Mouse (Mus musculus): ENCODE data around the gene Antxr1. TPM values are rescaled to one million over a fixed set of nuclear protein-coding genes. Genes with fewer than 3 reads are reported as not detected.

The Antxr1 gene
- polyA plus RNA-seq, 1 experiment: 200 TPM

DNA sequence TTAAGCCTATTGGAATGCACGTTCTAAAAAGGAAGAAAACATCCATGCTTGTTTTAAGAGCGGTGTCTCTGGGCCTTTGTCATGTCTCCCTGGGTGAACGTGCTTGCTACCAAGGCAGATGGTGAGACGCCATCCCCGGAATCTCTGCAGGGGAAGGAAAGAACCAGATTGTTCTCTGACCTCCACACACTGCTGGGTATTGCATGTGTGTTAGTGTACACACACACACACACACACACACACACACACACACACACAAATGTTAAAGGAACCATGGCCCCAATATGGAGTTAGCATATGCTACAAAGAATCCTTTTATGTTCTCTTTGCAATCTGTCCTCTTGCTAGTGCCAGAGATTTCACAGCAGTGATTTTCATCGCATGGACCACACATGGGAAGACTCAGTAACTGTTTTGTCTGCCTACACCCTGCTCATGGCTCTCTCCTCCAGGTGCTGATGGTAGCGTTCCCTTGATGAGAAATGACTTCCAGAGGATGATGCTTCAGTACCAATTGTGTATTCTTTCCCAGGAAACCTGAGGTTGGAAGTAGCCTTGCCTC is 177.5 kb downstream of the Antxr1 start:
- H3K4me1 ChIP-seq (ENCODE audit: control insufficient read depth, insufficient read depth, low read length): peaks cover 6% of the 10 kb centered on the region; the same call in 1 of the 2 replicates
- no peak overlapping the region for H3K27ac ChIP-seq (ENCODE audit: insufficient read depth, low read length)
- TF ChIP-seq POLR2A (IDR thresholded peaks at IDR 0.05; ENCODE audit: low read depth, low read length) (no peak), CTCF (IDR thresholded peaks at IDR 0.05; ENCODE audit: borderline replicate concordance, insufficient read depth, low read length) (no peak)
- H3K4me3 ChIP-seq (ENCODE audit: insufficient read depth, low read length): no peak overlapping the region

DNA sequence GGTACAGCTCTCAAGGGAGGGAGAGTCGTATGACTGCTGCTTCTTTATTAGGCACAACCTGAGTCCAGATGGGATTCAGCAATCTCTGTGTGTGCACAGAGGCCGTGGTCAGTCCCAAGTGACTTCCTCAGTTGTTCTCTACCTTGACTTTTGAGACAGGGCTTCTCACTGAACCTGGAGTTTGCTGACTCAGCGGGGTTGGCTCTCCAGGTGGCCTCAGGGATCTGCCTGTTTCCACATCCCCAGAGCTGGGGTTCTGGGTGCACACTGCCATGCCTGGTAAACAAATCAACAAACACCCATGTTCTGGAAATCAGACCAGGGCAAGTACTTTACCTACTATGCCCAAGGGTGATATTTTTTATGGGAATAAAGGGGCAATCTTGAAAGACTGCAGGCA is 181.8 kb downstream of the Antxr1 start:
- Histone ChIP-seq H3K4me1 (ENCODE audit: control insufficient read depth, insufficient read depth, low read length) (peaks cover 7% of the 10 kb centered on the region; the same call in 1 of the 2 replicates), H3K4me3 (ENCODE audit: insufficient read depth, low read length) (no peak overlapping the region), H3K27ac (ENCODE audit: insufficient read depth, low read length) (no peak overlapping the region)
- TF ChIP-seq CTCF (IDR thresholded peaks at IDR 0.05; ENCODE audit: borderline replicate concordance, insufficient read depth, low read length) (no peak), POLR2A (IDR thresholded peaks at IDR 0.05; ENCODE audit: low read depth, low read length) (no peak)

DNA sequence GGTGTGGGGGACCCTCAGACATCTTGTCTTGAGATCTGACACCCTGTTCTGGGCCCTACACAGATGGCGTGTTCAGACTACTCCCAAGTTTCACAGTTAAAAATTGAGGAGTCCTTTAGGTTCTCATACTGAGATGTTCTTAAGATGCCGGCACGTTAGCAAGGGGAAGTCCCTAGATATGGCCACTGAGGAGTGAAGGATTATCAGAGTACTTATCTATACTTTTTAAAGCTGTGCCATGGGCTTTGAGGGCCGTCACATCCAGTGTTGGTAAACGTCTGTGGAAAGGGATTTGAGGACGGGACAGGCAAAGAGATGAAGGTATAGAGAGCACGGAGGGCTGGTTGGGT is 182.4 kb downstream of the Antxr1 start:
- Histone ChIP-seq H3K4me3 (ENCODE audit: insufficient read depth, low read length) (no peak overlapping the region), H3K4me1 (ENCODE audit: control insufficient read depth, insufficient read depth, low read length) (peaks cover 7% of the 10 kb centered on the region; the same call in 1 of the 2 replicates), H3K27ac (ENCODE audit: insufficient read depth, low read length) (no peak overlapping the region)
- no peak for TF ChIP-seq CTCF (IDR thresholded peaks at IDR 0.05; ENCODE audit: borderline replicate concordance, insufficient read depth, low read length)
- TF ChIP-seq POLR2A (IDR thresholded peaks at IDR 0.05; ENCODE audit: low read depth, low read length): no peak

DNA sequence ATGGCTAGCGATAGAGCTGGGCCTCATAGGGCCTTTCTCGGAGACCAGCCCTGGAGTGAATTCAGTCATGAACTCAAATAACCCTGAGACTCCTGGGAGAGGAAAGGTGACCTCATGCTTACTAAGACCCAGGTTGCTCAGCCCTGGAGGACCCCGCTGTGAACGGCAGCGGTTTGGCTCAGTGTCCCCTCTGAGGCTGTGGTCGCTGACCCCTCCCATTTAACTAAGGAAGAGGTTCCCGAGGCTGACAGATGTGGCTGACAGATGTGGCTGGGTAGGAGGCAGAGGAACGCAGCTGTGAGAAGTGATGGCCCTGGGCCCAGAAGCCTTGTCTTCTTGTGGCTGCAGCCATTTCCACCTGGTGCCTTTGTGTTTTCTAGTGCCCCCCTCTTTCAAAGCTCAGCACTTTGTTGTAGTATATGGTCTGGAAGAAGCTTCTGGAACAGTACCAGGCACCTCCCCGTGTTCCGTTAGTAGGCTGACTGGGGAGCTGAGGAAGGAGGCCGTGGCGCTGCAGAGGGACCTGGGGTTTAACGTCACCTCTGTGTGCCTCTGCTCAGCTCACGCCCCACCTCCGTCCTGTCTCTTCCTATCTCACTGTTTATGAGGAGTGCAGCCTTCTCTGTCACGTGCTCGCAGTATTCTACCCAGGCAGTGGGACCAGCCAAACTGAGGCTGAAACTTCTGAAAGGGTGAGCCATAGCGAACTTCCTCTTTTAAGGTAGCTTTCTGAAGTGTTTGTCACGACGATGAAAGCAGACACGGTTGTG is 183.0 kb downstream of the Antxr1 start:
- TF ChIP-seq POLR2A (IDR thresholded peaks at IDR 0.05; ENCODE audit: low read depth, low read length) (no peak), CTCF (IDR thresholded peaks at IDR 0.05; ENCODE audit: borderline replicate concordance, insufficient read depth, low read length) (no peak)
- H3K27ac ChIP-seq (ENCODE audit: insufficient read depth, low read length): no peak overlapping the region
- H3K4me1 ChIP-seq (ENCODE audit: control insufficient read depth, insufficient read depth, low read length): peaks cover 7% of the 10 kb centered on the region; the same call in 1 of the 2 replicates
- H3K4me3 ChIP-seq (ENCODE audit: insufficient read depth, low read length): no peak overlapping the region

DNA sequence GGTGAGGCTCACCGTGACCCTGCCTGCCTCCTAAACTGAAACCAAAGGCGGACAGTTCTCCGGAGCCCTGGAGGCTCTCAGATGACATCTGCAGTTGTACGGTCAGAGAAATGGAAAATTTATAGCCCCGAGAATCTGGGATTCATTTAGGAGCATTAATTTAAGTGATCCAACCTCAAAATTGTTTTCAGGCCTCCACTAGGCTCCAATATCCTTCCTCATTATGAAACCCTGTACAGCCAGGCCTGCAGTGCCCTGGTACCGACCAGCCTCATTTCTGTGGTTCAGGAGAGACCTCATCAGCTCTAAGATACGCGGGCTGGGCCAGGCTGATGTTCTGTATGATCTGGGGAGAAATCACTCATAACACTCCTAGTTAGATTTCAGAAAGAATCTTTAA is 184.2 kb downstream of the Antxr1 start:
- Histone ChIP-seq H3K4me3 (ENCODE audit: insufficient read depth, low read length) (no peak overlapping the region), H3K27ac (ENCODE audit: insufficient read depth, low read length) (no peak overlapping the region), H3K4me1 (ENCODE audit: control insufficient read depth, insufficient read depth, low read length) (peaks cover 7% of the 10 kb centered on the region; the same call in 1 of the 2 replicates)
- TF ChIP-seq POLR2A (IDR thresholded peaks at IDR 0.05; ENCODE audit: low read depth, low read length): no peak
- no peak for TF ChIP-seq CTCF (IDR thresholded peaks at IDR 0.05; ENCODE audit: borderline replicate concordance, insufficient read depth, low read length)

DNA sequence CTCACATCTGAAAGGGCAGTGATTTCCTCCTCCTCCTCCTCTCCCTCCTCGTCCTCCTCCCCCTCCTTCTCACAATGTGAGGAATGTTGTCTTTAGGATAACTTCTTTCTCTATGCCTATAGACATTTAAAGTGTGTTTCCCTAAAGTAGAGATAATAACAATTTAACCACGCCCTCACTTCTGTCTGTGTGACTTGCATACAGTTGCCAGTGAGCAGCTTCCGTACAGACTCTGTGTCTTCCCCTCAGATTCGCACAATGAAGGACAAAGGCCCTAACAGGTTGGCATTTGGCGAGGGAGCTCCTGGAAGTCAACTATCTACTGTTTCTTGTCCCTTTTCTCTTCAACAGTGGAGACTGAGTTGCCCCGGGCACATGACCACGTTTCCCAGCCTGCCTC is 185.2 kb downstream of the Antxr1 start:
- no peak for TF ChIP-seq CTCF (IDR thresholded peaks at IDR 0.05; ENCODE audit: borderline replicate concordance, insufficient read depth, low read length)
- no peak for TF ChIP-seq POLR2A (IDR thresholded peaks at IDR 0.05; ENCODE audit: low read depth, low read length)
- H3K4me1 ChIP-seq (ENCODE audit: control insufficient read depth, insufficient read depth, low read length): peaks cover 7% of the 10 kb centered on the region; the same call in 1 of the 2 replicates
- H3K27ac ChIP-seq (ENCODE audit: insufficient read depth, low read length): no peak overlapping the region
- H3K4me3 ChIP-seq (ENCODE audit: insufficient read depth, low read length): no peak overlapping the region

DNA sequence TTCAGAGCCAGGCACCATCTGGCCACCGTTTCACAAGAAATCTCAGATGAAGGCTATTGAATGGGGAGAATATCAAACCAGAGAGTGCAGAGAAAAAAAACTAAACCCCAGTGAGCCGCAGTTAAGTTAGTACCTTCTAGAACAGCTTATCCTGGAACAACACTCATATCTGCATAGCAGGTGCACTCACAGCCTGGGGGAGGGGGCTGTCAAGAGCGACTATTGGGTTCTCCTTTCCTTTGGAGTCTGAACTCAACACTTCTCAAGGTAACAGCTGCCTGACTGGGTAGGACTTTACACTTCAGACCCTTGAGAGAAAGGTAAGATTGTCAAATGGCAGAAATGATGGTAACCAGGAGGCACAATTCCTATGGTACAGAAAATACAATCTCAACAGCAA is 187.7 kb downstream of the Antxr1 start:
- H3K4me1 ChIP-seq (ENCODE audit: control insufficient read depth, insufficient read depth, low read length): 0 out of 2 replicates have a peak, but pooled peaks cover 4% of the 10 kb centered on the region
- TF ChIP-seq POLR2A (IDR thresholded peaks at IDR 0.05; ENCODE audit: low read depth, low read length) (no peak), CTCF (IDR thresholded peaks at IDR 0.05; ENCODE audit: borderline replicate concordance, insufficient read depth, low read length) (no peak)
- H3K27ac ChIP-seq (ENCODE audit: insufficient read depth, low read length): no peak overlapping the region
- H3K4me3 ChIP-seq (ENCODE audit: insufficient read depth, low read length): no peak overlapping the region

DNA sequence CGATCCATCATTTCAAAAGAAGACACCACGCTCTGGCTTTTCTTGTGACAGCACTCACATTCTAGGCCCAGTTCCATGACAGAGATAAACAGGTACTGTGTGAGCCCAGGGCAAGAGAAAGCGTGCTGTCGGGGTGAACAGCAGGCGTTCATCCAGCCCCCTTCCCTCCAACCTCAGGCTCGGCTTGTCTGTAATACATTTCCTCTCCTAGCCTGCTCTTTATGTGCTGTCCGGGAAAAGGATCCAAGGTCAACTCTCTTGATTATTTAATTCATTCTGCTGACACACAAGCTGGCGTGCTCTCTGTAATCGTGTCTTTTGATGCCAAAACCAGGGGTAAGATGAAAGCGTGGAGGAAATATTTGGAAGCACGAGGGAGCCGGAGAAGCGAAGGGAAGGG is 192.0 kb downstream of the Antxr1 start:
- TF ChIP-seq POLR2A (IDR thresholded peaks at IDR 0.05; ENCODE audit: low read depth, low read length) (no peak), CTCF (IDR thresholded peaks at IDR 0.05; ENCODE audit: borderline replicate concordance, insufficient read depth, low read length) (no peak)
- Histone ChIP-seq H3K4me3 (ENCODE audit: insufficient read depth, low read length) (no peak overlapping the region), H3K4me1 (ENCODE audit: control insufficient read depth, insufficient read depth, low read length) (no peaks in the 10 kb centered on the region), H3K27ac (ENCODE audit: insufficient read depth, low read length) (no peak overlapping the region)

DNA sequence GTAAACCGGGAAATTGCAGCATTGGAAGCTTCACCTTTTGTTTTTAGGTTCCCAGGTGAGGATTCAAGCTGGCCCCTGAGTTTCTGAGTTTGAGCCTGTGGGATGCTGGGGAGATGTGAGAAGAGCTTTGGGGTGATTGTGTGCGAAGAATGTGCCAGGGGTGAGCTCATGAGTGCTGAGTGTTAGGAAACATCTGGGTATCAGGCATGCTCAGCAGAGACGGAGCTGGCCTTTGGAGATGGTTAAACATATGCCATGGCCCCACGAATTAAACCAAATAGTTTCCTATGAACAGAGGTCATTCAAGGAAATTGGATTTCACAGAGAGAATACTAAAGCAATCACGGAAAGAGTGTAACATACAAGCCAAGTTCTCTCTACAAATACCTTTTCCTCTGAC is 193.4 kb downstream of the Antxr1 start:
- Histone ChIP-seq H3K4me1 (ENCODE audit: control insufficient read depth, insufficient read depth, low read length) (no peaks in the 10 kb centered on the region), H3K4me3 (ENCODE audit: insufficient read depth, low read length) (no peak overlapping the region), H3K27ac (ENCODE audit: insufficient read depth, low read length) (no peak overlapping the region)
- TF ChIP-seq CTCF (IDR thresholded peaks at IDR 0.05; ENCODE audit: borderline replicate concordance, insufficient read depth, low read length) (no peak), POLR2A (IDR thresholded peaks at IDR 0.05; ENCODE audit: low read depth, low read length) (no peak)

Data from embryonic fibroblast, embryonic 13.5 days (primary cell).